Mouse (Mus musculus): ENCODE measurements around the gene Ptch2. TPM values are rescaled to one million over a fixed set of nuclear protein-coding genes. Genes with fewer than 3 reads are reported as not detected.

Gene Ptch2
- polyA plus RNA-seq, 1 experiment from 2014 or later = 6.1 TPM

DNA sequence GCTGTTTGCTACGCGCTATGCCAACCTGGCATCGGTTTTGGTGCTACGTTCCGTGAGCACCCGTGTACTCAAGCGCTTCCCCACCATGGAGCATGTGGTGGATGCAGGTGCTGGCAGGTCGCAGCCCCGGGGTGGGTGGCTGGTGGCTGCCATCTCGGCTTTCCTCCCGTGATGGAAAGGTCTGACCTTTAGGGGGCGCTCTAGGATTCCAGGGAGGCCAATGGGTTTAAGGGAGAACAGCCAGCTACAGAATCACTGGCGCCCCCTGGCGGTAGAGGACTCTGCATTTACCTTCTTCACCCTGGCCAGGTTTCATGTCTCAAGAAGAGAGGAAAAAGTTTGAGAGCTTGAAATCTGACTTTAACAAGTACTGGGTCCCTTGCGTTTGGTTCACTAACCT, 50.3 kb downstream of the Ptch2 start:
- H3K27ac ChIP-seq (replicated peaks; ENCODE audit: low read depth, low read length) = no peak overlapping the region
- H3K27me3 ChIP-seq (ENCODE audit: control insufficient read depth, insufficient read depth, low read length) = no peaks in the 10 kb centered on the region
- H3K9ac ChIP-seq (ENCODE audit: low read length) = no peak overlapping the region
- H3K4me3 ChIP-seq (ENCODE audit: low read depth, low read length) = no peak overlapping the region
- DNase-seq (ENCODE audit: low spot score) (peak; percentile 92), ATAC-seq (ENCODE audit: insufficient number of reproducible peaks, low FRiP score, low TSS enrichment, low read depth) (no peak)
- no peaks in the 10 kb centered on the region for H3K4me1 ChIP-seq (ENCODE audit: control insufficient read depth, insufficient read depth, low read length)
- 33% methylated on average over 15 of the region's 15 CpGs for WGBS
- no peaks in the 10 kb centered on the region for H3K9me3 ChIP-seq (ENCODE audit: control insufficient read depth, low read length)
- H3K36me3 ChIP-seq (ENCODE audit: control insufficient read depth, insufficient read depth, low read length) = peaks cover 9% of the 10 kb centered on the region
- H3K4me2 ChIP-seq (ENCODE audit: low read depth, severe bottlenecking) = no peak overlapping the region

- Histone ChIP-seq H3K4me1 (ENCODE audit: control insufficient read depth, insufficient read depth, low read length) (no peaks in the 10 kb centered on the region), H3K27me3 (ENCODE audit: control insufficient read depth, insufficient read depth, low read length) (no peaks in the 10 kb centered on the region), H3K36me3 (ENCODE audit: control insufficient read depth, insufficient read depth, low read length) (peaks cover 25% of the 10 kb centered on the region), H3K9ac (ENCODE audit: low read length) (no peak overlapping the region), H3K4me2 (ENCODE audit: low read depth, severe bottlenecking) (no peak overlapping the region), H3K4me3 (ENCODE audit: low read depth, low read length) (no peak overlapping the region), H3K27ac (replicated peaks; ENCODE audit: low read depth, low read length) (no peak overlapping the region), H3K9me3 (ENCODE audit: control insufficient read depth, low read length) (no peaks in the 10 kb centered on the region)
- DNase-seq (ENCODE audit: low spot score) = no peak
- 85% methylated on average over 18 of the region's 18 CpGs for WGBS
- ATAC-seq (ENCODE audit: insufficient number of reproducible peaks, low FRiP score, low TSS enrichment, low read depth) = no peak
These were observed 52.3 kb downstream of the Ptch2 start for GRCm38 (mm10) chr4:117148047-117148713.

- peaks cover 30% of the 10 kb centered on the region for H3K36me3 ChIP-seq (ENCODE audit: control insufficient read depth, insufficient read depth, low read length)
- ATAC-seq (ENCODE audit: insufficient number of reproducible peaks, low FRiP score, low TSS enrichment, low read depth) = no peak
- DNase-seq (ENCODE audit: low spot score) = no peak
These were observed 52.9 kb downstream of the Ptch2 start for GRCm38 (mm10) chr4:117148815-117149214.

GRCm38 (mm10) chr4:117149291-117150211, 53.7 kb downstream of the Ptch2 start:
- H3K36me3 ChIP-seq (ENCODE audit: control insufficient read depth, insufficient read depth, low read length) = peaks cover 37% of the 10 kb centered on the region

More at GRCm38 (mm10) chr4:117148815-117149214, 52.9 kb downstream of the Ptch2 start:
- Histone ChIP-seq H3K9me3 (ENCODE audit: control insufficient read depth, low read length) (no peaks in the 10 kb centered on the region), H3K9ac (ENCODE audit: low read length) (no peak overlapping the region), H3K4me2 (ENCODE audit: low read depth, severe bottlenecking) (no peak overlapping the region), H3K27me3 (ENCODE audit: control insufficient read depth, insufficient read depth, low read length) (no peaks in the 10 kb centered on the region), H3K27ac (replicated peaks; ENCODE audit: low read depth, low read length) (no peak overlapping the region), H3K4me1 (ENCODE audit: control insufficient read depth, insufficient read depth, low read length) (no peaks in the 10 kb centered on the region), H3K4me3 (ENCODE audit: low read depth, low read length) (no peak overlapping the region)
- WGBS = 73% methylated on average over 24 of the region's 24 CpGs

DNA sequence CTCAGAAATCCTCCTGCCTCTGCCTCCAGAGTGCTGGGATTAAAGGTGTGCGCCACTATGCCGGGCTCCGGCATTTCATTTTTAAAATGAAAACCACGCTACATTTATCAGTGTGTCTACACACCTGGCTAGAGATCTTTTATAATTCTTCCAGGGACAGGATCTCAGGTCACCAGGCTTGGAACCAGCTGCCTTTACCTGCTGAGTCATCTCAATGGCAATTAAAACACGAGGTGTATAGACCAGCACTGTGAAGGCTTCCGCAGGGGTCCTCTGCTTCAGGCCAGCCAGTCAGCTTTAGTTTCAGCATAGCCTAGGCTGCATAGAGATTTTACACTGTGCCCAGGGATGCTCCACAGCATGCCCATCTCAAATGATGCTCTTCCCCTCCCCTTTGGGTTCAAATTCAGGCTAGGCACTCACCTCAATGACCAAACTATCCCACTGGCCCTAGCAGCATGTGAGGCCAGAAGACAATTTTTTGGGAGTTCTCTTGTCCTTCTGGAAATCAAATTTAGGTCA, 54.4 kb downstream of the Ptch2 start:
- peaks cover 39% of the 10 kb centered on the region for H3K36me3 ChIP-seq (ENCODE audit: control insufficient read depth, insufficient read depth, low read length)
- DNase-seq (ENCODE audit: low spot score) = no peak
- no peaks in the 10 kb centered on the region for H3K27me3 ChIP-seq (ENCODE audit: control insufficient read depth, insufficient read depth, low read length)
- no peak overlapping the region for H3K4me3 ChIP-seq (ENCODE audit: low read depth, low read length)
- H3K4me1 ChIP-seq (ENCODE audit: control insufficient read depth, insufficient read depth, low read length) = 0 out of 2 replicates have a peak, but pooled peaks cover 3% of the 10 kb centered on the region
- no peaks in the 10 kb centered on the region for H3K9me3 ChIP-seq (ENCODE audit: control insufficient read depth, low read length)
- H3K27ac ChIP-seq (replicated peaks; ENCODE audit: low read depth, low read length) = no peak overlapping the region
- ATAC-seq (ENCODE audit: insufficient number of reproducible peaks, low FRiP score, low TSS enrichment, low read depth) = no peak
- H3K4me2 ChIP-seq (ENCODE audit: low read depth, severe bottlenecking) = no peak overlapping the region
- H3K9ac ChIP-seq (ENCODE audit: low read length) = no peak overlapping the region
- WGBS = 87% methylated on average over 6 of the region's 6 CpGs

More at GRCm38 (mm10) chr4:117149291-117150211, 53.7 kb downstream of the Ptch2 start:
- H3K27ac ChIP-seq (replicated peaks; ENCODE audit: low read depth, low read length) = no peak overlapping the region
- no peak overlapping the region for H3K9ac ChIP-seq (ENCODE audit: low read length)
- H3K4me1 ChIP-seq (ENCODE audit: control insufficient read depth, insufficient read depth, low read length) = no peaks in the 10 kb centered on the region
- no peaks in the 10 kb centered on the region for H3K27me3 ChIP-seq (ENCODE audit: control insufficient read depth, insufficient read depth, low read length)
- no peak overlapping the region for H3K4me3 ChIP-seq (ENCODE audit: low read depth, low read length)
- WGBS = 73% methylated on average over 6 of the region's 6 CpGs
- no peak overlapping the region for H3K4me2 ChIP-seq (ENCODE audit: low read depth, severe bottlenecking)
- no peak for DNase-seq (ENCODE audit: low spot score)
- no peaks in the 10 kb centered on the region for H3K9me3 ChIP-seq (ENCODE audit: control insufficient read depth, low read length)
- ATAC-seq (ENCODE audit: insufficient number of reproducible peaks, low FRiP score, low TSS enrichment, low read depth) = no peak

- H3K27ac ChIP-seq (replicated peaks; ENCODE audit: low read depth, low read length) = no peak overlapping the region
- H3K4me1 ChIP-seq (ENCODE audit: control insufficient read depth, insufficient read depth, low read length) = 0 out of 2 replicates have a peak, but pooled peaks cover 3% of the 10 kb centered on the region
- H3K4me3 ChIP-seq (ENCODE audit: low read depth, low read length) = no peak overlapping the region
- no peaks in the 10 kb centered on the region for H3K27me3 ChIP-seq (ENCODE audit: control insufficient read depth, insufficient read depth, low read length)
- peaks cover 39% of the 10 kb centered on the region for H3K36me3 ChIP-seq (ENCODE audit: control insufficient read depth, insufficient read depth, low read length)
- no peak for ATAC-seq (ENCODE audit: insufficient number of reproducible peaks, low FRiP score, low TSS enrichment, low read depth)
- H3K9me3 ChIP-seq (ENCODE audit: control insufficient read depth, low read length) = no peaks in the 10 kb centered on the region
- DNase-seq (ENCODE audit: low spot score) = no peak
- 88% methylated on average over 1 of the region's 1 CpGs for WGBS
- no peak overlapping the region for H3K9ac ChIP-seq (ENCODE audit: low read length)
- no peak overlapping the region for H3K4me2 ChIP-seq (ENCODE audit: low read depth, severe bottlenecking)
These were observed 55.5 kb downstream of the Ptch2 start for GRCm38 (mm10) chr4:117151416-117151815.

GRCm38 (mm10) chr4:117152714-117153113, 56.8 kb downstream of the Ptch2 start:
- DNase-seq (ENCODE audit: low spot score) = no peak
- Histone ChIP-seq H3K4me3 (ENCODE audit: low read depth, low read length) (no peak overlapping the region), H3K4me1 (ENCODE audit: control insufficient read depth, insufficient read depth, low read length) (0 out of 2 replicates have a peak, but pooled peaks cover 3% of the 10 kb centered on the region), H3K27me3 (ENCODE audit: control insufficient read depth, insufficient read depth, low read length) (no peaks in the 10 kb centered on the region), H3K9me3 (ENCODE audit: control insufficient read depth, low read length) (no peaks in the 10 kb centered on the region), H3K4me2 (ENCODE audit: low read depth, severe bottlenecking) (no peak overlapping the region), H3K36me3 (ENCODE audit: control insufficient read depth, insufficient read depth, low read length) (peaks cover 39% of the 10 kb centered on the region), H3K27ac (replicated peaks; ENCODE audit: low read depth, low read length) (no peak overlapping the region), H3K9ac (ENCODE audit: low read length) (no peak overlapping the region)
- no peak for ATAC-seq (ENCODE audit: insufficient number of reproducible peaks, low FRiP score, low TSS enrichment, low read depth)
- WGBS = 85% methylated on average over 5 of the region's 5 CpGs

DNA sequence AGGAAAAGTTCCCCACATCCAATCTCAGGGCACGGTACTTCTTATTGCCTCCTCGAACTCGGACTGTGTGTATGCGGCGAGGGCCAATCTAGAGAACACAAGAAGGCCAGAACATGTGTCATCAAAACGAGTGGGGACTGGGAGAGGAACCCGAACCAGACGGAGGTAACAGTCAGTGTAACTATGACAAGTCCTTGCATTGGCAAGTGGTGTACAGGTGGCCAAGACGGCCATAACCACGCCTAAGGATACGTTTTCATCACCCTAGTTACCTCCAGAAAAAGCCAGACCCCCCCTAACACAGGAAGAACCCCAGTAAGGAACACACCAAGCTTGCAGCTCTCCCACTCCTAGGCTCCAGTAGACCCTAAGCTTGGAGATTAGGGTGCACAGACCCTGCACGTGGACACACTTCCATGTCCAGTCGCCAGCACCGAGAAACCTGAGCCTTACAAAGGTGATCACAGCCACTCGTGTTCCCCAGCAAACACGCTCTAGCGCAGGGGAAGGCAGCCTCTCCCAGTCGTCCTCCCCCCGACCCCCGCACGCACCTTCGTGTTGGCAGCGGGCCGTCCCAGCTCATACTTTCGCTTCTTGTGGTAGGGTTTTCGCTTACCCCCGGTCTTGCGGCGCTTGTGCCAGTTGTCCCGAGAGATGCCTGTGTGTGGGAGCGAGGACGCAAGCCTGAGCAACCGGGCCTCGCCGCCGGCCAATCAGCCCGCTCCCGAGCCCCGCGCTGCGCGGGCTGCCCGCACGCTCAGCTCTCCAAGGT, 59.3 kb downstream of the Ptch2 start:
- H3K27ac ChIP-seq (replicated peaks; ENCODE audit: low read depth, low read length) = peak overlapping the region; percentile 93
- ATAC-seq (ENCODE audit: insufficient number of reproducible peaks, low FRiP score, low TSS enrichment, low read depth) (peak; percentile 21; the same call in 1 of the 2 replicates), DNase-seq (ENCODE audit: low spot score) (no peak)
- peak overlapping the region; percentile 99 for H3K9ac ChIP-seq (ENCODE audit: low read length)
- H3K27me3 ChIP-seq (ENCODE audit: control insufficient read depth, insufficient read depth, low read length) = no peaks in the 10 kb centered on the region
- peak overlapping the region; percentile 94 for H3K4me2 ChIP-seq (ENCODE audit: low read depth, severe bottlenecking)
- H3K4me1 ChIP-seq (ENCODE audit: control insufficient read depth, insufficient read depth, low read length) = 0 out of 2 replicates have a peak, but pooled peaks cover 3% of the 10 kb centered on the region
- H3K4me3 ChIP-seq (ENCODE audit: low read depth, low read length) = peak overlapping the region; percentile 98
- no peaks in the 10 kb centered on the region for H3K9me3 ChIP-seq (ENCODE audit: control insufficient read depth, low read length)
- peaks cover 43% of the 10 kb centered on the region for H3K36me3 ChIP-seq (ENCODE audit: control insufficient read depth, insufficient read depth, low read length)
- 2% methylated on average over 44 of the region's 44 CpGs for WGBS

Data from limb, embryonic 11.5 days (tissue).